Mouse (Mus musculus) kidney, embryonic 16.5 days (tissue): ENCODE measurements around the gene Scaf4. TPM values are rescaled to one million over a fixed set of nuclear protein-coding genes. Genes with fewer than 3 reads are reported as not detected.

ENCODE experiments used
- ATAC-seq: fragments of 200-750 bp; cut with Nextera tagmentation; 2 replicates; pipeline ENCODE4 v1.8.0; 2017; ENCODE audit warnings: moderate TSS enrichment; ENCODE audit not compliant: low FRiP score, low TSS enrichment
- H3K27ac ChIP-seq: fragments of 300-500 bp; sonication (generic); 2 replicates; pipeline ENCODE4 v1.5.1; 2014; ENCODE audit warnings: low read length
- H3K27me3 ChIP-seq: fragments of 300-500 bp; sonication (generic); 2 replicates; pipeline ENCODE4 v1.6.1; 2014; ENCODE audit warnings: low read length, control low read depth, mixed read lengths; ENCODE audit not compliant: insufficient read depth
- H3K36me3 ChIP-seq: fragments of 300-500 bp; sonication (generic); 2 replicates; pipeline ENCODE4 v1.6.1; 2014; ENCODE audit warnings: low read length, control low read depth, mixed read lengths; ENCODE audit not compliant: insufficient read depth
- H3K4me1 ChIP-seq: fragments of 300-500 bp; sonication (generic); 2 replicates; pipeline ENCODE4 v1.6.1; 2014; ENCODE audit warnings: low read length, control low read depth, mixed read lengths; ENCODE audit not compliant: insufficient read depth
- H3K4me2 ChIP-seq: fragments of 300-500 bp; sonication (generic); replicated peaks from 2 replicates; pipeline ENCODE4 v1.6.1; 2014; ENCODE audit warnings: low read depth, low read length
- H3K4me3 ChIP-seq: fragments of 300-500 bp; sonication (generic); 2 replicates; pipeline ENCODE4 v1.5.1; 2014; ENCODE audit warnings: mild to moderate bottlenecking, low read length
- H3K9ac ChIP-seq: fragments of 300-500 bp; sonication (generic); replicated peaks from 2 replicates; pipeline ENCODE4 v1.6.1; 2014; ENCODE audit warnings: low read length
- H3K9me3 ChIP-seq: fragments of 300-500 bp; sonication (generic); 2 replicates; pipeline ENCODE4 v1.6.1; 2016; ENCODE audit warnings: low read length, control low read depth
- WGBS: fragments of 180-500 bp; shearing (Covaris S2); extraction: QIAGEN DNeasy Blood & Tissue Kit; methylation state at CpG from one replicate; pipeline ENCODE4 v1.1.7; 2014; 5-methylcytosine and 5-hydroxymethylcytosine counted together
- polyA plus RNA-seq: library from polyadenylated mRNA; unstranded; fragments of >200 nt; fragmentation: Nextera tagmentation; extraction: Ambion mirVana; gene quantifications from 2 replicates; pipeline ENCODE4 v1.2.1, GENCODE M21; 2015

The Scaf4 gene
- 22.1 and 29.2 TPM in 2 replicates for polyA plus RNA-seq

DNA sequence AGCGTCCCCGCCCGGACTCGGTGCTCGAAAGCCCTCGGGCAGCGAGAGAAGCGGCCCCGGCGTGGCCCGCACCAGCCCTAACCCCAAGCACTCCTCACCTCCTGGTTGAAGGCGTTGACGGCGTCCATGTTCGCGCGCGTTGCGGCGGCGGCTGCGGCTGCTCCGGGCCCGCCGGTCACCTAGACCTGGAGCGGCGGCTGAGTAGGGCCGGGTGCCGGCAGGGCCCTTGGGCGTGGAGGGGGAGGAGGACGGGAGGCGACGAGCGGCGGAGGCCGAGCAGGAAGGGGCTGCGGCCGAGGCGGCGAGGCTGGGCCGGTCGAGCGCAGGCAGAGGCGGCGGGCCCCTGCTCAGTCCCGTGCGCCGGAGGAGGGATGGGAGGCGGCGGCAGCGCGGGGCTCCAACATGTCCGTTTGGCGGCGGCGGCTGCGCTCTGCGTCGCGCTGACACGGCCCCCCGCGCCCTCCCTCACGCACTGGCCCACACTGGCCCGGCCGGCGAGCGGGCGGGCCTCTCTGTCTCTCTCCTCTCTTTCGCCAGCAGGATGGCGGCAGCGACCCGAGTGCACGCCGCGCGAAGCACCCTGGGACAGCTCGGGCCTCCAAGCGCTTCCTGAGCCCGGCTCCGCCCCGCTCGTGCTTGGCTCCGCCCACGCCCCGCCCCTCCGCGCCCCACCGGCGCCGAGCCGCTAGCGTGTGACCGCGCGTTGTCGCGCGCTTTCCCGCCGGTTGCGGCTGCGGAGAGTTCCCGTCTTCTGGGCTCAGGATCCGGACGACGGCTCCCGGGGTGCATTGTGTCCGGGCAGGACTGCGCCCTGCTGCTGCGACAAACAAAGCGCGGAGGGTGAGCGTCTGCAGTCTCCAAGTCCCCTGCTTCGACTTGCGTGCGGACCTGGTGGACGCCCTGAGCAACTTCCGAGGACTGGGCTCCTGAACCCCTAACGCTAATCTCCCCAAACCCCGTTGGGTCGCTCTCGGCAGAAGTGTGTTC is at the start of gene Scaf4:
Scaf4 (minus strand) TSS at position 599 of the 987 bp plus-strand sequence.
- peak within 1 kb of the TSS; percentile 81 for H3K4me3 ChIP-seq
- no peaks in the 10 kb centered on the region for H3K9me3 ChIP-seq
- H3K4me2 ChIP-seq, result peak within 1 kb of the TSS; percentile 70
- H3K4me1 ChIP-seq, result peaks cover 39% of the 10 kb centered on the region
- H3K36me3 ChIP-seq, result no peaks in the 10 kb centered on the region
- peak within 1 kb of the TSS; percentile 95 for H3K27ac ChIP-seq
- no peaks in the 10 kb centered on the region for H3K27me3 ChIP-seq
- 0% methylated on average over 107 of the region's 123 CpGs for WGBS
- peak within 1 kb of the TSS; percentile 98 for H3K9ac ChIP-seq
- peak; percentile 97 for ATAC-seq

DNA sequence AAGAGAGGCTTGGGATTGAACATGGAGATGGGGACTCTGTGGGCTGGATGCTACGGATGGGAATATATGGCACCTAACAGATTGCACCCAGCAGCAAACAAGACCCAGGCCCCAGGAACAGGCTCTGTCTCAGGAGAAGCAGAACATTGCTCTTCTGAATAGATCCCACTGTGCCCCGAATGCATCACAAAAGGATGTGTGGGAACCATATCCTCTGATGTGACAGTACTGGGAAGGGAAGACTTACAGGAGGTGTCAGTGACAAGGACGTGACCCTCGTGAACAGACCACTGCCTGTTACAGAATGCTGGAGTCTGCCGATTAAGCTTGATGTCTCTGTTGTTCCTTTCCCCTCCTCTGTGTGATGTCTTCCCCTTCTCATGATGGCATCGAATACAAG is 48.2 kb upstream of the Scaf4 start:
- H3K4me3 ChIP-seq, result no peak overlapping the region
- H3K27ac ChIP-seq, result no peak overlapping the region
- H3K4me2 ChIP-seq, result no peak overlapping the region
- no peak for ATAC-seq
- H3K36me3 ChIP-seq, result no peaks in the 10 kb centered on the region
- no peak overlapping the region for H3K9ac ChIP-seq
- peaks cover 4% of the 10 kb centered on the region; the same call in 1 of the 2 replicates for H3K9me3 ChIP-seq
- H3K4me1 ChIP-seq, result peaks cover 5% of the 10 kb centered on the region
- peaks cover 3% of the 10 kb centered on the region; the same call in 1 of the 2 replicates for H3K27me3 ChIP-seq
- 42% methylated on average over 6 of the region's 6 CpGs for WGBS

DNA sequence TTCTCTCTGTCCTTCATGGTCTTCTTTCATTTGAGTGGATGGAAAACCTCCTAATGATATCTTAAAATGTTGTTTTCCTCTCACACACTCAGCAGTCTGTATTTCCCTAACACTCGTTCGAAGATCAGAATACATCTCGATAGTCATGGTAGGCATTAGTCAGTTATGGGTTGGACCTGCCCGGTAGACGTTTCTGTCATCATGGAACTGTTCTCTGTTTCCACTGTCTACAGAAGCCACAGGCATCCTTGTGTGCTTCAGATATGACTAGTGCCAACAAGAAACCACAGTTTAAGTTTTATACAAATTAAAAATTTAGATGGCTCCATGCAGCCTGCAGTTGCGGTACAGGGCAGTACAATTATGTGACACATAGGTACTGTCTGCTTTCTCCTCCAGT is 46.7 kb upstream of the Scaf4 start:
- H3K36me3 ChIP-seq, result no peaks in the 10 kb centered on the region
- H3K4me3 ChIP-seq, result no peak overlapping the region
- no peaks in the 10 kb centered on the region for H3K9me3 ChIP-seq
- H3K27ac ChIP-seq, result no peak overlapping the region
- no peak for ATAC-seq
- no peak overlapping the region for H3K9ac ChIP-seq
- H3K4me1 ChIP-seq, result peaks cover 5% of the 10 kb centered on the region
- H3K27me3 ChIP-seq, result peaks cover 3% of the 10 kb centered on the region; the same call in 1 of the 2 replicates
- 88% methylated on average over 6 of the region's 6 CpGs for WGBS
- H3K4me2 ChIP-seq, result no peak overlapping the region

DNA sequence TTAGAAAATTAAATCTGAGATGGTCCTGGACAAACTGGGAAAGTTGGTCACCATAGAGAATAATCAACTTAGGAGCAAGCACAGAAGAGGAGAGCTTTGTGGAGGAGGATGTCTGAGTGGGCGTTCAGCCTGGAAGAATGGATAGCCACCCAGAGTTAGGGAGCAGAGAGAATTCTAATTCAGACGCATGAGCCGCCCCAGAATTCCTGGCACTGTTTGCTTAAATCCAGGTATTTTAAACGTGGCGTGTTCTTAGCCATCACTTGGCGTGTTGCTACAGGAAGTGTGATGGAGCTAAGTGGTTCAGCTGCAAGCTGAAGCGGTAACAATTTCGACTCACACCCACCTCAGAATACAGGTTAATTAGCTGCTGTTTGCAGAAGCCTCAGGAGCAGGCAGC is 45.2 kb upstream of the Scaf4 start:
- Histone ChIP-seq H3K4me3 (no peak overlapping the region), H3K27me3 (peaks cover 3% of the 10 kb centered on the region; the same call in 1 of the 2 replicates), H3K27ac (no peak overlapping the region), H3K9me3 (no peaks in the 10 kb centered on the region), H3K9ac (no peak overlapping the region), H3K36me3 (no peaks in the 10 kb centered on the region), H3K4me2 (no peak overlapping the region), H3K4me1 (peaks cover 5% of the 10 kb centered on the region)
- no peak for ATAC-seq
- WGBS, result 65% methylated on average over 8 of the region's 8 CpGs

DNA sequence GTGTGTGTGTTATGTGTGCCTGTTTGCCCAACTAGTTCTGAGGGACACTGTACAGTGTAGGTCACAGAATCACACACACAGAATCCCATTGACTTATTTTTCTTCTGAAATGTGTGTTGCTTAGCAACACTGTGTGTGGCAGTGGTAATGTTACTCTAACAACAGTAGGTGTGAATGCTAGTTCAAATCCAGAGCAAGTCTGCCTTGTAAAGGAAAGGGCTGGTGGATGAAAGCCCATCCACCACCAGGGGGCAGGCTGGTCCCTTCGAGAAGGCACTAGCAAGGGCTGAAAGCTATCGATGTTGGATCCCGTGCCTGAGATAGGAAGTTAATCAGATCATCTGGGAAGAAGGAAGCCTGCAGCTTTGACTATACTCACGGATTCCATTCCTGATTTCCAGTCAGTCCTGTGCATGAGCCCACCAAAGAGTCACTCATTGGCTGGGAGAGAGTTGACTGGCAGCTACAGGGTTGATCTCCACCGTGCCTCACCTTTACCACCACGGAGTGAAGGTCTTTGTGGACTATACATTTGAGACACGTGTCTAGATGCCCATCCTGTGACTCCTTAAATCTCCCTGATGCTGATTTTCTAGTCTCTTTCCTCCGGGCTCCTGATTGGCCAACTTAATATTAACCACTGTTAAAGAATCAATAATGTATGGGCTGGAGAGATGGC is 38.7 kb upstream of the Scaf4 start:
- no peak overlapping the region for H3K27ac ChIP-seq
- H3K36me3 ChIP-seq, result no peaks in the 10 kb centered on the region
- WGBS, result 30% methylated on average over 8 of the region's 8 CpGs
- H3K4me1 ChIP-seq, result no peaks in the 10 kb centered on the region
- no peak overlapping the region for H3K9ac ChIP-seq
- peak; percentile 54; the same call in 1 of the 2 replicates for ATAC-seq
- H3K4me2 ChIP-seq, result no peak overlapping the region
- no peak overlapping the region for H3K4me3 ChIP-seq
- H3K9me3 ChIP-seq, result no peaks in the 10 kb centered on the region
- no peaks in the 10 kb centered on the region for H3K27me3 ChIP-seq

DNA sequence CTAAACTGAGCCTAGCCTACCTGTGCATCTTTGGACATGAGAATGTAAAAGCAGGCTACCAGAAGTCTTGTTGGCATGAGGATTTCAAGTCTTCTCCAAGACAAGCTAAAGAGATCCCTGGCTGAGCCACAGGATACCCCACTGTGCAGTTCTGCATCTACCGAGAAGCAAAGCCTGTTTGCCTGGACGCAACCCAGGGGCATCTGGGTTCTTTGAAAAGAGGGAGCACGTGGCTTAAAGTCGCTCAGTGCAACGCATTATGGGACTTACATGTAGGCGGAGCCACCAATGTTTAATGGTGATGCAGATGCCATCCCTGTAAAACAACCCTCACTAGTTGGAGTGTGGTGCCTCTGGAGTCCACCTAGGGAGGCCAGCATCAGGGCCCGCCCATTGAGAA is 35.0 kb upstream of the Scaf4 start:
- no peaks in the 10 kb centered on the region for H3K27me3 ChIP-seq
- no peaks in the 10 kb centered on the region for H3K4me1 ChIP-seq
- no peak overlapping the region for H3K4me3 ChIP-seq
- H3K36me3 ChIP-seq, result no peaks in the 10 kb centered on the region
- WGBS, result 78% methylated on average over 7 of the region's 7 CpGs
- H3K9ac ChIP-seq, result no peak overlapping the region
- no peak for ATAC-seq
- H3K27ac ChIP-seq, result no peak overlapping the region
- no peak overlapping the region for H3K4me2 ChIP-seq
- no peaks in the 10 kb centered on the region for H3K9me3 ChIP-seq

DNA sequence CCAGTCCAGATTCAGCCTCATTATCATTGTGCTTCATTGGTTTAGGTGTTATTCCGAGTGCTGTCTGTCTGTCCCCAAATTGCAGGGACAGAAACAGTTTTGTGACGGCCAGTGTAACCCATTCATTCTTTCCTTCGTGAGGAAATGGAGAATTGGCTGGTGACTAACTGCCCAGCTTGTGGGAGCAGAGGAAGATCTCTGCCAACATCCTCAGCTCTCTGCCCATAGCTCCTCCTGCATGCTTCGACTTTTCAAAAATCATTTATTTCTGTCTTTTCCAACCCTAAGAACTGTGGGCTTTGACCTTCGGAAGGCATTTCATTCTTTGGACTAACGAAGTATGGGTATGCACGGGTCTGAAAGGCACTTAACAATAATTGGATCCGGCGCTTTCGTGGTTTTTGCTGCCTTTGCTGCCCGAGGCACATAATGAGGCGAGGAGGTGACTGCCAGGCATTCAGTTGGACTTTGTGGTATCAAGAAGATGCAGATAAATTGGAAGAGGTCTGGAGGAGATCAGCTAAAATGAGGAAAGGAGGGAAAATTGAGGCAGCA is 34.1 kb upstream of the Scaf4 start:
- no peak overlapping the region for H3K27ac ChIP-seq
- no peaks in the 10 kb centered on the region for H3K27me3 ChIP-seq
- 64% methylated on average over 12 of the region's 12 CpGs for WGBS
- no peak for ATAC-seq
- no peaks in the 10 kb centered on the region for H3K36me3 ChIP-seq
- H3K9ac ChIP-seq, result no peak overlapping the region
- H3K4me2 ChIP-seq, result no peak overlapping the region
- no peak overlapping the region for H3K4me3 ChIP-seq
- H3K4me1 ChIP-seq, result no peaks in the 10 kb centered on the region
- H3K9me3 ChIP-seq, result no peaks in the 10 kb centered on the region

DNA sequence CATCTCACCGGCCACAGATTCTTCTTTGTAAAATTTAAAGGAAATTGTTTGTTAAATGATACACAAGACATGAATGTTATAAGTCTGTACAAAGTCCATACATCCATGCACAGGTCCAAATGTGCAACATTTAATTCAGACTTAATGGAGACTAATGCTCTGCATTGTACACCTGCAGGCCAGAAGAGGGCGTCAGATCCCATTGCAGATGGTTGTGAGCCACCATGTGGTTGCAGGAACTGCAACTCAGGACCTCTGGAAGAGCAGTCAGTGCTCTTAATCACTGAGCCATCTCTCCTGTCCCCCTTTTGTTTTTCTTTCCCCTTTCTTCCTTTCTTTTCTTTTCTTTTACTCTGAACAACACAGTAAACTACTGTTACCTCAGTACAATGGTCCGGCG is 33.5 kb upstream of the Scaf4 start:
- Histone ChIP-seq H3K4me1 (no peaks in the 10 kb centered on the region), H3K4me3 (no peak overlapping the region), H3K9ac (no peak overlapping the region), H3K9me3 (no peaks in the 10 kb centered on the region), H3K36me3 (no peaks in the 10 kb centered on the region), H3K27me3 (no peaks in the 10 kb centered on the region), H3K4me2 (no peak overlapping the region), H3K27ac (no peak overlapping the region)
- WGBS, result 80% methylated on average over 4 of the region's 4 CpGs
- ATAC-seq, result no peak

DNA sequence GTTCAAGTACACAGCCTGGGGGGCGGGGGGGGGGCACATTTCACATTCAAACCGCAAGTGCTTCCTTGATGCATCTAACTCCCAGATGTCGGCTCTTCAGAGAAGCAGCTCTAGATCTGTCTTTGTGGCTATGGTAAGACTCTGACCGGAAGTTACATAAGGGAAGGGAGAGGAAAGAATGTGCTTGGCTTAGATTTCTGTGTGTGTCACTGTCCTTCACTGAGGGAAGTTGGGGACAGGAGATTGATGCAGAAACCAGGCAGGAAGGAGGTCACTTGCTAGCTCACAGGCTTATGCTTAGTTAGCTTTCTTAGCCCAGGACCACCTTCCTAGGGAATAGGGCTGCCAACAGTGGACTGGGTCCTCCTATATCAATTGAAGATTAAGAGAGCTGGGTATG is 31.6 kb upstream of the Scaf4 start:
- no peaks in the 10 kb centered on the region for H3K27me3 ChIP-seq
- no peak for ATAC-seq
- no peaks in the 10 kb centered on the region for H3K9me3 ChIP-seq
- no peaks in the 10 kb centered on the region for H3K4me1 ChIP-seq
- no peak overlapping the region for H3K4me2 ChIP-seq
- H3K36me3 ChIP-seq, result no peaks in the 10 kb centered on the region
- H3K27ac ChIP-seq, result no peak overlapping the region
- no peak overlapping the region for H3K9ac ChIP-seq
- WGBS, result 86% methylated on average over 4 of the region's 4 CpGs
- H3K4me3 ChIP-seq, result no peak overlapping the region
